Mouse (Mus musculus): ENCODE data around the gene Ntm. TPM values are rescaled to one million over a fixed set of nuclear protein-coding genes. Genes with fewer than 3 reads are reported as not detected.

Gene Ntm
- polyA plus RNA-seq, 1 experiment from 2014 or later = 248 TPM

DNA sequence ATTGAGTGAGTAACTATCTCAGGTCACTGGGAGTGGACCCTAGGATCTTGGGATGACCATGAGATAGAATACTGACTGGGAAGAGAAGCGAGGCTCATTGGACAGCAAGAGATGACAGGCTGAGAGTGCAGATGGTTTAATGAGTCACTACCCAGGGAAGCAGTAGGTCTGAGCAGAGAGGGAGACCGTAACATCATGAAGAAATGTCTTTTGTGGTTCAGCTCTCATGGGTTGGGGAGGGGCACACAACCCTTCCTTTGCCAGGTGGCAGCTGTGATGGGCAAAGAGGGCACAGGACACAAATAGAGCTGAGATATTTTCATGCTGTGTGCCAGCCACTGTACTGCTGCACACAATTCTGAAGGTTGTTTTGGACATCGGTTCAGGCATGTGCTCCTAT is 724.0 kb downstream of the Ntm start:
- 85% methylated on average over 3 of the region's 3 CpGs for WGBS
- Histone ChIP-seq H3K4me2 (no peak overlapping the region), H3K9ac (replicated peaks) (no peak overlapping the region), H3K4me3 (replicated peaks) (no peak overlapping the region), H3K9me3 (replicated peaks) (no peaks in the 10 kb centered on the region; the same call in 1 of the 2 replicates), H3K27ac (replicated peaks) (no peak overlapping the region), H3K27me3 (replicated peaks) (no peaks in the 10 kb centered on the region), H3K36me3 (no peaks in the 10 kb centered on the region), H3K4me1 (peaks cover 8% of the 10 kb centered on the region; the same call in 1 of the 2 replicates)
- ATAC-seq (ENCODE audit: low FRiP score) = no peak

DNA sequence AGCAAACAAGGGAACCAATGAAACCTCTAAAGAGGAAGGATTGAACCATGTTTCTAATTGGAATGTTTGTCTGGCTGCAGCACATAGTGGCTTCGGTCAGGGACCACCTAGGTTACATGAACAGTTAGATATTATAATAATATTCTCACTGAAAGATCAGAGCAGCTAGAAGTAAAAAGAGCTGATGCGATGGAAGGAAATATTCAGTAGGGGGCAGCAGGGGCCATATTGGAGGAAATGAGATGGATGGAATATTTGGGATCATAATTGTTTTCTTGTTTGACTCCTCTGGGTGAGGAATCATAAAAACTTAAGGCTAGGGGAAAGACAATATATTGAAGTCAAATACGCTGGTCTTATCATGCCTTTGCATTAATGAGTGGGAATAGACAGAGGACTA is 726.2 kb downstream of the Ntm start:
- Histone ChIP-seq H3K4me2 (no peak overlapping the region), H3K27ac (replicated peaks) (no peak overlapping the region), H3K4me1 (peaks cover 9% of the 10 kb centered on the region; the same call in 1 of the 2 replicates), H3K27me3 (replicated peaks) (no peaks in the 10 kb centered on the region), H3K36me3 (no peaks in the 10 kb centered on the region), H3K9me3 (replicated peaks) (no peaks in the 10 kb centered on the region; the same call in 1 of the 2 replicates), H3K4me3 (replicated peaks) (no peak overlapping the region), H3K9ac (replicated peaks) (no peak overlapping the region)
- WGBS = 92% methylated on average over 3 of the region's 3 CpGs
- no peak for ATAC-seq (ENCODE audit: low FRiP score)

GRCm38 (mm10) chr9:29227747-29228146 is 735.2 kb downstream of the Ntm start:
- ATAC-seq (ENCODE audit: low FRiP score) = no peak
- H3K27ac ChIP-seq (replicated peaks) = no peak overlapping the region
- WGBS = 93% methylated on average over 4 of the region's 4 CpGs
- peaks cover 10% of the 10 kb centered on the region; the same call in 1 of the 2 replicates for H3K4me1 ChIP-seq
- H3K4me3 ChIP-seq (replicated peaks) = no peak overlapping the region
- no peaks in the 10 kb centered on the region for H3K9me3 ChIP-seq (replicated peaks)
- H3K36me3 ChIP-seq = no peaks in the 10 kb centered on the region
- no peak overlapping the region for H3K4me2 ChIP-seq
- no peaks in the 10 kb centered on the region for H3K27me3 ChIP-seq (replicated peaks)
- no peak overlapping the region for H3K9ac ChIP-seq (replicated peaks)

GRCm38 (mm10) chr9:29222915-29223545 is 739.9 kb downstream of the Ntm start:
- Histone ChIP-seq H3K36me3 (no peaks in the 10 kb centered on the region), H3K27me3 (replicated peaks) (no peaks in the 10 kb centered on the region), H3K9me3 (replicated peaks) (no peaks in the 10 kb centered on the region), H3K27ac (replicated peaks) (no peak overlapping the region), H3K9ac (replicated peaks) (no peak overlapping the region), H3K4me2 (no peak overlapping the region), H3K4me3 (replicated peaks) (no peak overlapping the region), H3K4me1 (peaks cover 12% of the 10 kb centered on the region; the same call in 1 of the 2 replicates)
- ATAC-seq (ENCODE audit: low FRiP score) = peak; percentile 25
- WGBS = 49% methylated on average over 10 of the region's 10 CpGs

DNA sequence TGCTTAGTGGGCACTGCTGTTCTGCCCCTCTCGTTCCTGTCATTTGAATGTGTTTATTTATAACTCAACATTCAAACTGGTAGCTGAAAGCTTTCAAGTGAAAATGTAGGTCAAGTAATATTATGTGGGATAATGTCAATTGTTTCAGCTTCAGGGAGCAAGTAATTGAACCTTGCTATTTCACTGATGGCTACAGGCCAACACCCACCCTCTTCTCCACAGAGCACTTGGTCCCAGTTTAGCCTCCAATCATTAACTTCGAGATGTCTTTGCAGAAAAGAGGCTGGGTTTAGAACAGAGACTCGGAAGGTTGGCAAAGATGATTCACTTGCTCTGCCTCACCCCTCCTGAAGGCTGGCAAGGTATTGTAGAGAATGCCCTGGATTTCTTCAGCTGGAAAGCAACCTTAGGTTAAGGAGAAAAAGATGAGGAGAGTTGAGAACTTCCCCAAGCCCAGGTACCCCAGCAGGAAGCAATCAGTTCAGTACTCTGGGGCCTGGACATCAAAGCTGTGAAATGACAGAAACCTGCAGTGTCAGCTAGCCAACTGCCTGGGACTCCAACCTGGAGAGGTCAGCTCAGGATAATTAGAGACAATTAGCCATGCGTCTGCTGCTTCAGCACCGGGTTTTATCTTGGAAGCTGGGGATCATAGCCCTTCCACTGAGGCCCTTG is 741.9 kb downstream of the Ntm start:
- H3K9me3 ChIP-seq (replicated peaks) = no peaks in the 10 kb centered on the region
- no peak overlapping the region for H3K9ac ChIP-seq (replicated peaks)
- H3K27me3 ChIP-seq (replicated peaks) = no peaks in the 10 kb centered on the region
- peaks cover 12% of the 10 kb centered on the region; the same call in 1 of the 2 replicates for H3K4me1 ChIP-seq
- 22% methylated on average over 5 of the region's 5 CpGs for WGBS
- H3K4me3 ChIP-seq (replicated peaks) = no peak overlapping the region
- H3K27ac ChIP-seq (replicated peaks) = no peak overlapping the region
- no peak overlapping the region for H3K4me2 ChIP-seq
- no peaks in the 10 kb centered on the region for H3K36me3 ChIP-seq
- ATAC-seq (ENCODE audit: low FRiP score) = no peak

DNA sequence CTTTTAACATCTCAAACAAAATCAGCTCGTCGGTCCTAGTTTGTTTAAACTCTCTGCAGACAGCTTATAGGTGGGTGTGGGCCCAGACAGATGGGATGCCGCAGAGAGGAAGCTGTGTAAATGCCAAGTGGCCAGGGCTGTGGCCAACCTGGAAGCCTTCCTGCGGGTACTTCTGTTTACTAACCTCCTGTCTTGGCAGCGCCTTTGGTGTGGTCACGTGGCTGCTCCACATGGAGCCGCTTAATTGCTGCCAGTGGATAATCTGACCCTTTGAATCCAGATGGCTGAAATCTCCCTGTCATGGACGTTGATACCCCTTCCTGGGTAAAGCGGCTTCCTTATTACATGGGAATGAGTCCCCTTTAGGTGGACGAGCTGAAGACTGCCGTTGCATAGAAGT is 742.4 kb downstream of the Ntm start:
- Histone ChIP-seq H3K27me3 (replicated peaks) (no peaks in the 10 kb centered on the region), H3K4me2 (no peak overlapping the region), H3K27ac (replicated peaks) (no peak overlapping the region), H3K4me3 (replicated peaks) (no peak overlapping the region), H3K9me3 (replicated peaks) (no peaks in the 10 kb centered on the region), H3K36me3 (no peaks in the 10 kb centered on the region), H3K9ac (replicated peaks) (no peak overlapping the region), H3K4me1 (peaks cover 12% of the 10 kb centered on the region; the same call in 1 of the 2 replicates)
- 26% methylated on average over 11 of the region's 11 CpGs for WGBS
- ATAC-seq (ENCODE audit: low FRiP score) = no peak

GRCm38 (mm10) chr9:29217951-29218350 is 745.0 kb downstream of the Ntm start:
- no peak overlapping the region for H3K9ac ChIP-seq (replicated peaks)
- 82% methylated on average over 7 of the region's 7 CpGs for WGBS
- H3K4me3 ChIP-seq (replicated peaks) = no peak overlapping the region
- H3K36me3 ChIP-seq = no peaks in the 10 kb centered on the region
- no peaks in the 10 kb centered on the region for H3K27me3 ChIP-seq (replicated peaks)
- H3K4me1 ChIP-seq = peaks cover 12% of the 10 kb centered on the region; the same call in 1 of the 2 replicates
- H3K9me3 ChIP-seq (replicated peaks) = no peaks in the 10 kb centered on the region
- H3K4me2 ChIP-seq = no peak overlapping the region
- H3K27ac ChIP-seq (replicated peaks) = no peak overlapping the region
- ATAC-seq (ENCODE audit: low FRiP score) = no peak

DNA sequence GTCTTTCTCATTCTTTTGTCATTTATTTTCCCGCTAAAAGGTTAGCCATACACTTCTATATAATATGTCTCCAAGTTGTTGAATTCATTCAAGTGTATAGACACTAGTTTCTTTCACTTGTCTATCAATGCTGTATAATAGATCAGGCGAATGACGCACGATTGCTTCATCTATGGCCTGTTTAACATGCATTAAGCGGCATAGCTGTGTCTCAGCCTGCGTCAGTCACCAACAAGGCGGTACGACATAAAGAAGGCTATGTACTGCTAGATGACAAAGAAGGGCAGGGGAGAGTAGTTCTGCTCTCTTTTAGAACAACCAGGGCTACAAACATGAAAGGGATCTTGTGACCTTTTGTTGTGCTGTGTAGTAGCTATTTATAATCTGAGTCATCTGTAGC is 746.4 kb downstream of the Ntm start:
- WGBS = 52% methylated on average over 8 of the region's 8 CpGs
- no peaks in the 10 kb centered on the region for H3K36me3 ChIP-seq
- H3K9ac ChIP-seq (replicated peaks) = no peak overlapping the region
- no peak overlapping the region for H3K27ac ChIP-seq (replicated peaks)
- no peak overlapping the region for H3K4me3 ChIP-seq (replicated peaks)
- no peaks in the 10 kb centered on the region for H3K27me3 ChIP-seq (replicated peaks)
- H3K9me3 ChIP-seq (replicated peaks) = no peaks in the 10 kb centered on the region
- H3K4me2 ChIP-seq = no peak overlapping the region
- peaks cover 11% of the 10 kb centered on the region; the same call in 1 of the 2 replicates for H3K4me1 ChIP-seq
- no peak for ATAC-seq (ENCODE audit: low FRiP score)

GRCm38 (mm10) chr9:29215796-29216195 is 747.1 kb downstream of the Ntm start:
- Histone ChIP-seq H3K4me3 (replicated peaks) (no peak overlapping the region), H3K4me1 (0 out of 2 replicates have a peak, but pooled peaks cover 5% of the 10 kb centered on the region), H3K9ac (replicated peaks) (no peak overlapping the region), H3K36me3 (no peaks in the 10 kb centered on the region), H3K27ac (replicated peaks) (no peak overlapping the region), H3K27me3 (replicated peaks) (no peaks in the 10 kb centered on the region), H3K4me2 (no peak overlapping the region), H3K9me3 (replicated peaks) (no peaks in the 10 kb centered on the region)
- 89% methylated on average over 2 of the region's 2 CpGs for WGBS
- no peak for ATAC-seq (ENCODE audit: low FRiP score)

- no peak for ATAC-seq (ENCODE audit: low FRiP score)
- Histone ChIP-seq H3K9me3 (replicated peaks) (no peaks in the 10 kb centered on the region), H3K4me3 (replicated peaks) (no peak overlapping the region), H3K27ac (replicated peaks) (no peak overlapping the region), H3K36me3 (no peaks in the 10 kb centered on the region), H3K4me1 (0 out of 2 replicates have a peak, but pooled peaks cover 2% of the 10 kb centered on the region), H3K9ac (replicated peaks) (no peak overlapping the region), H3K4me2 (no peak overlapping the region), H3K27me3 (replicated peaks) (no peaks in the 10 kb centered on the region)
- 46% methylated on average over 1 of the region's 1 CpGs for WGBS
Measured at GRCm38 (mm10) chr9:29215241-29215640, 747.7 kb downstream of the Ntm start.

- H3K27me3 ChIP-seq (replicated peaks) = no peaks in the 10 kb centered on the region
- H3K9ac ChIP-seq (replicated peaks) = no peak overlapping the region
- no peak for ATAC-seq (ENCODE audit: low FRiP score)
- H3K4me2 ChIP-seq = no peak overlapping the region
- H3K9me3 ChIP-seq (replicated peaks) = no peaks in the 10 kb centered on the region
- H3K36me3 ChIP-seq = no peaks in the 10 kb centered on the region
- 79% methylated on average over 2 of the region's 2 CpGs for WGBS
- no peak overlapping the region for H3K4me3 ChIP-seq (replicated peaks)
- peaks cover 22% of the 10 kb centered on the region for H3K4me1 ChIP-seq
- H3K27ac ChIP-seq (replicated peaks) = peak overlapping the region; percentile 4; the same call in 1 of the 2 replicates
Measured at GRCm38 (mm10) chr9:29209243-29209642, 753.7 kb downstream of the Ntm start.

DNA sequence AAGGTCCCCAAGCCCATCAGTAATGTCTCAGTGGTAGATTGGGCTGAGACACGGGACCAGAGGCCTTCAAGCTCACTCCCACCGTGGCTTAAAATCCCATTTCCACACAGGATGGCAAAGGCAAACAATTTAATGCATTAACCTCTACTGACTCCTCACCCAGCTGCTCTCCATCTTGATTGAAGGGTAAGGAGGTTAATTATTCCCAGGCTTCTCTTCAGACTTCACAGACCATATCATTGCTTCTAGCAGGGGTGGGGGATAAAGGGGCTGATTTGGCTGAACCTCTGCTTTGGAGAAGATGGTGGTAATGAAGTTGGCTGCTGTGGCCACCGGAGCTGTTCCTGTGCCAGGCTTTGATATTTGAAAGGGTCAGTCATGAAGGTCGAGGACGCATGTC is 754.8 kb downstream of the Ntm start:
- Histone ChIP-seq H3K4me1 (peaks cover 22% of the 10 kb centered on the region), H3K36me3 (no peaks in the 10 kb centered on the region), H3K4me2 (no peak overlapping the region), H3K4me3 (replicated peaks) (no peak overlapping the region), H3K9ac (replicated peaks) (no peak overlapping the region), H3K9me3 (replicated peaks) (no peaks in the 10 kb centered on the region), H3K27me3 (replicated peaks) (no peaks in the 10 kb centered on the region), H3K27ac (replicated peaks) (no peak overlapping the region)
- WGBS = 72% methylated on average over 5 of the region's 5 CpGs
- ATAC-seq (ENCODE audit: low FRiP score) = no peak

Measured in neural tube, embryonic 15.5 days (tissue).